Mouse (Mus musculus): ENCODE data around the gene Vill. TPM values are rescaled to one million over a fixed set of nuclear protein-coding genes. Genes with fewer than 3 reads are reported as not detected.

Vill gene
- under 1 TPM; 0.18 to 0.81 TPM for total RNA-seq (2021)
- long read RNA-seq, experiment 1, result 0 reads
- long read RNA-seq, experiment 2, result 0 reads

- no peak for DNase-seq
- intact Hi-C loops (cut with DNase I), result no loop called here
Observed at GRCm38 (mm10) chr9:119052154-119052944, at the start of gene Vill. Vill (plus strand) TSS chr9:119052778.

- DNase-seq, result no peak
- intact Hi-C loops (cut with DNase I), result no loop called here
Observed at GRCm38 (mm10) chr9:119003990-119004702, 48.4 kb upstream of the Vill start.

- DNase-seq, result no peak
- intact Hi-C loops (cut with DNase I), result no loop called here
Observed at GRCm38 (mm10) chr9:119004703-119005076, 47.9 kb upstream of the Vill start.

GRCm38 (mm10) chr9:119005303-119006029 is 47.1 kb upstream of the Vill start:
- DNase-seq, result no peak
- intact Hi-C loops (cut with DNase I), result no loop called here

GRCm38 (mm10) chr9:119007266-119007665 is 45.3 kb upstream of the Vill start:
- no peak for DNase-seq
- intact Hi-C loops (cut with DNase I), result no loop called here

- DNase-seq, result no peak
- intact Hi-C loops (cut with DNase I), result no loop called here
Observed at GRCm38 (mm10) chr9:119008871-119009270, 43.7 kb upstream of the Vill start.

GRCm38 (mm10) chr9:119010156-119010710 is 42.3 kb upstream of the Vill start:
- no peak for DNase-seq
- intact Hi-C loops (cut with DNase I), result no loop called here

- intact Hi-C loops (cut with DNase I), result no loop called here
Observed at GRCm38 (mm10) chr9:119016785-119017507, 35.6 kb upstream of the Vill start.

GRCm38 (mm10) chr9:119021731-119022130 is 30.8 kb upstream of the Vill start:
- intact Hi-C loops (cut with DNase I), result no loop called here
- DNase-seq, result no peak

More at GRCm38 (mm10) chr9:119016785-119017507, 35.6 kb upstream of the Vill start:
- DNase-seq, result no peak

- no peak for DNase-seq
- intact Hi-C loops (cut with DNase I), result loop anchor here (5.0 kb wide), 1 partner anchor 42 kb away; no protein-coding TSS in a partner anchor
Observed at GRCm38 (mm10) chr9:119025263-119025662, 27.3 kb upstream of the Vill start.

- DNase-seq, result no peak
- intact Hi-C loops (cut with DNase I), result loop anchor here (5.0 kb wide), 1 partner anchor 41 kb away; no protein-coding TSS in a partner anchor
Observed at GRCm38 (mm10) chr9:119025832-119026331, 26.7 kb upstream of the Vill start.

- no peak for DNase-seq
- intact Hi-C loops (cut with DNase I), result loop anchor here (5.0 kb wide), 1 partner anchor 40 kb away; no protein-coding TSS in a partner anchor
Observed at GRCm38 (mm10) chr9:119027337-119027736, 25.2 kb upstream of the Vill start.

- intact Hi-C loops (cut with DNase I), result loop anchor here (1.0 to 5.0 kb wide), 2 partner anchors 39 to 107 kb away; no protein-coding TSS in a partner anchor
- DNase-seq, result no peak
Observed at GRCm38 (mm10) chr9:119028226-119029195, 24.1 kb upstream of the Vill start.

GRCm38 (mm10) chr9:119029568-119029967 is 23.0 kb upstream of the Vill start:
- peak; percentile 61 to 74 for DNase-seq
- intact Hi-C loops (cut with DNase I), result loop anchor here (1.0 to 5.0 kb wide), 2 partner anchors 38 to 108 kb away; no protein-coding TSS in a partner anchor

GRCm38 (mm10) chr9:119031038-119031437 is 21.5 kb upstream of the Vill start:
- intact Hi-C loops (cut with DNase I), result no loop called here
- DNase-seq, result no peak

GRCm38 (mm10) chr9:119031772-119032171 is 20.8 kb upstream of the Vill start:
- intact Hi-C loops (cut with DNase I), result no loop called here
- peak; percentile 72 to 78 for DNase-seq

GRCm38 (mm10) chr9:119032538-119032937 is 20.0 kb upstream of the Vill start:
- intact Hi-C loops (cut with DNase I), result no loop called here
- DNase-seq, result no peak

Measured in gastrocnemius, postnatal 36 days (tissue).